Mouse (Mus musculus) testis, adult 2 months (tissue): Measurements from ENCODE around the gene AI464131.

Source experiments
- CTCF ChIP-seq: fragments of 200-500 bp; IDR thresholded peaks from 2 replicates; pipeline ENCODE4 v1.5.1; 2012; ENCODE audit warnings: low read depth, mild to moderate bottlenecking, inconsistent platforms, low read length, moderate library complexity; ENCODE audit not compliant: control insufficient read depth, insufficient read depth, insufficient replicate concordance
- POLR2A ChIP-seq: fragments of 200-500 bp; IDR thresholded peaks from 2 replicates; pipeline ENCODE4 v1.6.1; 2012; ENCODE audit warnings: low read depth, mild to moderate bottlenecking, inconsistent platforms, low read length, moderate library complexity; ENCODE audit not compliant: control insufficient read depth

DNA sequence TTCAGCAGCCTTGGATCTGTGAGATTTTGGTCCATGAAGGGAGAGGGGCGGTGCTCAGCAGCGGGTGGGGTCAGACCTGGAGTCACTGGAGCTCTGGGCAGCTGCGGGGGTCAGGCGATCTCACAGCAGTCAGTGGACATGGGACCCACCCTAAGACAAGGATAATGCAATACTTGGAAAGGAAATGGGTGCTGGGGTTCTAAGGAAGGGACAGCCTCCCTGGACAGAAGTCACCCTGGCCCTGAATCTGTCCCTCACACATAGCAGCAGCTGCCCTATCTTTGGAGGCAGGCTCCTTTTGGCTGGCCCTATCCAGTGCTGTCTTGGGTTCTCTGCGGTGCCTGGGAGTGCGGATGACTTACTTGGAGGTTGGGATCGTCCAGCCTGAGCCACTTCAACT is 21.0 kb upstream of the AI464131 start:
- TF ChIP-seq POLR2A (no peak), CTCF (no peak)
